Mouse (Mus musculus) CD4-positive naive resting alpha-beta T cell, adult 76 days (primary cell): ENCODE measurements around the gene Fam161a. TPM values are rescaled to one million over a fixed set of nuclear protein-coding genes. Genes with fewer than 3 reads are reported as not detected.

Experiments
- total RNA-seq: library from RNA; stranded (reverse); gene quantifications from one replicate; pipeline ENCODE4 v1.2.4, GENCODE M21; 2023

Fam161a gene
- 0.88 TPM for total RNA-seq

DNA sequence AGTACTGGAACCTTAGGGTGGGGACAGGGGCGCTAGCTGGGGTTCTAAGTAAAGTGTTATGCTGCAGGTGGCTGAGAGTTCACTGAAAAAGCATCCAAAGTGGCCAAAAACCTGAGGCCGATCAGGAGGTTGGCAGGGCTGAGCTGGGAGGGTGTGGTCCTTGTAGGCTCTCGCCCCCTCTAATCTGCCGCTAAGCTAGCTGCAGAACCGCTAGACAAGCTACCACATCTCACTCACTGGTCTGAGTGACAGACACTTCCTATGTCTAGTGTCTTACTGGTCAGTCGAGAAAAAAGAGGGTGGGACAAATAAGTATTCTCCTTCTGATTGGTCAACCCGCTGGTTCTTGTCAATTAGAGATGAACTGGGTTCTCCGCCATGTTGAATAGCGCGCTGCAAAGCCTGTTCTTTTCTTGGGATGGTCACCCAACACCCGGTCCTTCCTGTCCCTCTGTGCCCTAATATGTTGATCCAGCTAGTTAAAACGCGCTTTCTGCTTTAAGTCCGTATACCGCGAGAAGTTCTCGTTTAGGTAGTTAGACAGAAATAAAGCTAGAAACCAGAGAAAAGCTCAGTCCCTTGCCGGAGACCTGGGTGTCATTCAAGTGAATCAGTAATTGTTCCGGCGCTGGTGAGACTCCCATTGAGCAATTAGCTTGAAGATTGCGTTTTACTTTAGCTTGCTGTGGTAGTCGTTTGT, at the start of gene Fam161a:
TSS of gene Fam161a (plus strand) at position 51 of the 700 bp plus-strand sequence.

DNA sequence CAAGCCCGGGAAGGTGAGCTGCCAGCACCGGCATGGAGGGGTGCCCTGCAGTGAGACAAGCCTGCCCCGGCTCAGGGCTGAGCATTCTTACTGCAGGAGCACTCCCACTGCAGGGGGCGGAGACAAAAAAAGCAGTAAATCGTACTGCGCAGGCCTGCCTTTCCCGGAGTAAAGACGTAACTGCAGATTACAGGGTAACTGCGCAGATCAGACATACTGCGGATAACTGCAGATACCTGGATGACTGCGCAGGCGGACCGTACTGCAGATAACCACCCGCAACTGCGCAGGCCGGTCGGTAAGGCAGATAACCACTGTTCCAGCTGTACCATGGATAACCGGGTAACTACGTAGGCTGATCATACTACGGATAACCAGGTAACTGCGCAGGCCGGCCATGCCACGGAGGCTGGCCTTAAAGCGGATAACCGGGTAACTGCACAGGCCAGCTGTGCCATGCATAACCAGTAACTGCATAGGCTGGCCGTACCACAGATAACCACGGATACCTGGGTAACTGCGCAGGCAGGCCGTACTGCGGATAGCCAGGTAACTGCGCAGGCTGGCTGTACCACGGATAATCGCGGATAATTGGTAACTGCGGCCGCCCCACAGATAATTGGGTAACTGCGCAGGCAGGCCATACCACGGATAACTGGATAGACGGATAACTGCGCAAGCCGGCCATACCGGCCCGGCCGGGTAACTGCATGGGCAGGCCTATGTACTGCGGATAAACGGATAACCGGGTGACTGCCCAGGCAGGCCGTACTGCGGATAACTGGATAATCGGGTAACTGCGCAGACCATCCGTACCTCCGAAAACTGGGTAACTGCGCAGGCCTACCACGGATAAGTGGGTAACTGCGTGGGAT, 35.3 kb upstream of the Fam161a start, which contains the start of gene Zrsr1:
TSS of gene Zrsr1 (plus strand) at position 171 of the 875 bp plus-strand sequence.

DNA sequence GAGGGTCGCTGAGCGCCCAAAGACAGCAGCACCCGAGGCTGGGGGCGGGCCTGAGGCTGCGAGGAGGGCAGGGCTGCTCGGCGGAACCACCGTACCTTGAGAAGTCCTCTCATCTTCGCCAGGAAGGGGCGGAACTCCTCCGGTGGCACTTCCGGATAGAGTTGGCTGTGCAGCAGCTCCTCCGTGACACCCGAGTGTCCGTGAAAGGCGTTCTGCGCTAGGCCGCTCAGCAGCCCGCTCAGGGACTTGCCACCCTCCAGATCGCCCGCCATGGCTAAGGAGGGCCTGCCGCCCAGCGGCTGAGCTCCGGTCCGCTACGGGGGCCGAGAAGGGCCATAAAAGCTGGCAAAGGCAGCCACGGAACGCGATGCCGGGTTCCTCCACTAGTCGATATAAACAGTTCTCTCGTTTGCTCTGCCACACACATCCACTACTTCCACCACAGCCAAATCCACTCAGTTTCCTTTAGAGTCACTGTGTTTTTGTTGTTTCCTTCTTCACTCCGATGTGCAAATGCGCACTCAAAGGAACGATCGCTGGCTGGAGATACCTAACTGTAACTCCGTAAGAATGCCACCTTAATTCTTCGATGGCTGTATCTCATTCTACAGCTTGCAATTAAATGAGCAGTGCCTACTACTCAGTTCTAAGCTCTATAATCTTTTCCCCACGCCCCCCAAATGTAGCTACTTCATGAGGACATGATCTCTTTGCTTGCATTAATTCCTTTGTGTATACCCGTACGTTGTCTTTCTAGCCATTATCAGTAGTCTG, 25.2 kb upstream of the Fam161a start, which contains the start of the genes Gm28048 and Commd1:
TSS of gene Gm28048 (minus strand) at position 107 of the 774 bp plus-strand sequence.
TSS of gene Commd1 (minus strand) at position 399 of the 774 bp plus-strand sequence.

DNA sequence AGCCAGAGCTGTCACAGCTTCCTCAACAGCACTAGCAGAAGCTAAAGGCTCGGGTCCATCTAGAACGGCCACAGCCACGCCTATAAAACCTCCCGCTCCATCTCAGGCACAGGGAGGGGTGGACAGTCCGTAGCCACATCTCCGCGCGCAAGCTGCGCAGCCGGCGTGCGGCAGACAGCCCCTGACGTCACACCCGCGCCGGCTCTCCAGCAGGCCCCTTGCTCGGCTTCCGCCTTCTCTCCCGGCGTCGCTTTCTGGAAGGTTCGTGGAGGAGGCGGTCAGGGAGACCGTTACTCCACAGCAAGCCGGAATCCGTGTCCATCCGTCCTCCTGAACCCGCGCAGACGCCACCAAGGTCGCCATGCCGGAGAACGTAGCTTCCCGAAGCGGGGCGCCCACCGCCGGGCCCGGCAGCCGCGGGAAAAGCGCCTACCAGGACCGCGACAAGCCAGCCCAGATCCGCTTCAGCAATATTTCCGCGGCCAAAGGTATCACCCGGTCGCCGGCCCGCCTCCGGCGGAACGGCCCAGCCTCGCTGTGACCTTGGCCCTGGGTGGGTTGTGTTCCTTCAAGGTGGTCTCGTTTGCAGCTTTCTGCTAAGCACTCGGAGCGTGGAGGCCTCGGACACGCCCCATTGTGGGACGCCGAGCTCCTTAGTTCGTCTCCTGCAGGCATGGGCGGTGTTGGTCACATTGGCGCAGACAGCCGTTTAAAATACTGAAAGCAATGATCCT, 16.8 kb upstream of the Fam161a start, which contains the start of gene Cct4:
TSS of gene Cct4 (plus strand) at position 127 of the 734 bp plus-strand sequence.

Other genes starting within 250 kb of the Fam161a start
- 55.3 TPM for gene B3gnt2, start 146.6 kb upstream of the Fam161a start, total RNA-seq
- gene Zrsr1, start 35.5 kb upstream of the Fam161a start, total RNA-seq, result 77.2 TPM
- 26.6 TPM for gene Gm28048, start 25.4 kb upstream of the Fam161a start, total RNA-seq
- 22.1 TPM for gene Commd1, start 25.1 kb upstream of the Fam161a start, total RNA-seq
- gene Cct4, start 17.0 kb upstream of the Fam161a start, total RNA-seq, result 241 TPM
- gene Xpo1, start 248.5 kb downstream of the Fam161a start, total RNA-seq, result 116 TPM